Mouse (Mus musculus): Measurements from ENCODE around the gene Ubl5. TPM values are rescaled to one million over a fixed set of nuclear protein-coding genes. Genes with fewer than 3 reads are reported as not detected.

Gene Ubl5
- polyA plus RNA-seq, 1 experiment from 2014 or later = 578 TPM

- no peak for TF ChIP-seq CTCF (IDR thresholded peaks at IDR 0.05; ENCODE audit: low read depth)
- Histone ChIP-seq H3K4me3 (ENCODE audit: low read depth, low read length) (no peak overlapping the region), H3K36me3 (ENCODE audit: control insufficient read depth, insufficient read depth) (no peaks in the 10 kb centered on the region), H3K9me3 (ENCODE audit: control insufficient read depth) (no peaks in the 10 kb centered on the region), H3K9ac (ENCODE audit: low read depth, low read length) (no peak overlapping the region), H3K4me2 (replicated peaks; ENCODE audit: low read depth) (no peak overlapping the region), H3K27me3 (replicated peaks; ENCODE audit: control insufficient read depth, insufficient read depth, low read length) (no peaks in the 10 kb centered on the region), H3K4me1 (replicated peaks; ENCODE audit: control insufficient read depth, insufficient read depth, low read length) (no peaks in the 10 kb centered on the region), H3K27ac (ENCODE audit: low read depth, low read length) (no peak overlapping the region)
- 77% methylated on average over 16 of the region's 16 CpGs for WGBS
- no peak for ATAC-seq
Measured at GRCm38 (mm10) chr9:20672047-20672446, 29.4 kb downstream of the Ubl5 start.

GRCm38 (mm10) chr9:20677892-20678291, 35.2 kb downstream of the Ubl5 start:
- Histone ChIP-seq H3K27ac (ENCODE audit: low read depth, low read length) (no peak overlapping the region), H3K4me1 (replicated peaks; ENCODE audit: control insufficient read depth, insufficient read depth, low read length) (no peaks in the 10 kb centered on the region), H3K4me2 (replicated peaks; ENCODE audit: low read depth) (no peak overlapping the region), H3K36me3 (ENCODE audit: control insufficient read depth, insufficient read depth) (no peaks in the 10 kb centered on the region), H3K4me3 (ENCODE audit: low read depth, low read length) (no peak overlapping the region), H3K9me3 (ENCODE audit: control insufficient read depth) (no peaks in the 10 kb centered on the region), H3K27me3 (replicated peaks; ENCODE audit: control insufficient read depth, insufficient read depth, low read length) (no peaks in the 10 kb centered on the region), H3K9ac (ENCODE audit: low read depth, low read length) (no peak overlapping the region)
- 88% methylated on average over 12 of the region's 12 CpGs for WGBS
- TF ChIP-seq CTCF (IDR thresholded peaks at IDR 0.05; ENCODE audit: low read depth) = no peak
- no peak for ATAC-seq

- WGBS = 82% methylated on average over 9 of the region's 9 CpGs
- H3K27ac ChIP-seq (ENCODE audit: low read depth, low read length) = no peak overlapping the region
- no peak for ATAC-seq
- H3K27me3 ChIP-seq (replicated peaks; ENCODE audit: control insufficient read depth, insufficient read depth, low read length) = no peaks in the 10 kb centered on the region
- TF ChIP-seq CTCF (IDR thresholded peaks at IDR 0.05; ENCODE audit: low read depth) = no peak
- no peaks in the 10 kb centered on the region for H3K36me3 ChIP-seq (ENCODE audit: control insufficient read depth, insufficient read depth)
- no peak overlapping the region for H3K9ac ChIP-seq (ENCODE audit: low read depth, low read length)
- no peak overlapping the region for H3K4me2 ChIP-seq (replicated peaks; ENCODE audit: low read depth)
- H3K9me3 ChIP-seq (ENCODE audit: control insufficient read depth) = no peaks in the 10 kb centered on the region
- no peak overlapping the region for H3K4me3 ChIP-seq (ENCODE audit: low read depth, low read length)
- no peaks in the 10 kb centered on the region for H3K4me1 ChIP-seq (replicated peaks; ENCODE audit: control insufficient read depth, insufficient read depth, low read length)
Measured at GRCm38 (mm10) chr9:20680378-20680958, 37.8 kb downstream of the Ubl5 start.

- no peak for TF ChIP-seq CTCF (IDR thresholded peaks at IDR 0.05; ENCODE audit: low read depth)
- 56% methylated on average over 6 of the region's 7 CpGs for WGBS
- no peak for ATAC-seq
Measured at GRCm38 (mm10) chr9:20681546-20682388, 39.1 kb downstream of the Ubl5 start.

GRCm38 (mm10) chr9:20682389-20682722, 39.7 kb downstream of the Ubl5 start:
- Histone ChIP-seq H3K36me3 (ENCODE audit: control insufficient read depth, insufficient read depth) (no peaks in the 10 kb centered on the region), H3K9me3 (ENCODE audit: control insufficient read depth) (no peaks in the 10 kb centered on the region), H3K9ac (ENCODE audit: low read depth, low read length) (no peak overlapping the region), H3K4me3 (ENCODE audit: low read depth, low read length) (no peak overlapping the region), H3K27me3 (replicated peaks; ENCODE audit: control insufficient read depth, insufficient read depth, low read length) (no peaks in the 10 kb centered on the region), H3K4me2 (replicated peaks; ENCODE audit: low read depth) (no peak overlapping the region), H3K27ac (ENCODE audit: low read depth, low read length) (no peak overlapping the region), H3K4me1 (replicated peaks; ENCODE audit: control insufficient read depth, insufficient read depth, low read length) (no peaks in the 10 kb centered on the region)
- TF ChIP-seq CTCF (IDR thresholded peaks at IDR 0.05; ENCODE audit: low read depth) = no peak
- WGBS = 69% methylated on average over 2 of the region's 2 CpGs
- ATAC-seq = no peak

More at GRCm38 (mm10) chr9:20681546-20682388, 39.1 kb downstream of the Ubl5 start:
- Histone ChIP-seq H3K4me1 (replicated peaks; ENCODE audit: control insufficient read depth, insufficient read depth, low read length) (no peaks in the 10 kb centered on the region), H3K4me2 (replicated peaks; ENCODE audit: low read depth) (no peak overlapping the region), H3K36me3 (ENCODE audit: control insufficient read depth, insufficient read depth) (no peaks in the 10 kb centered on the region), H3K27ac (ENCODE audit: low read depth, low read length) (no peak overlapping the region), H3K4me3 (ENCODE audit: low read depth, low read length) (no peak overlapping the region), H3K27me3 (replicated peaks; ENCODE audit: control insufficient read depth, insufficient read depth, low read length) (no peaks in the 10 kb centered on the region), H3K9ac (ENCODE audit: low read depth, low read length) (no peak overlapping the region), H3K9me3 (ENCODE audit: control insufficient read depth) (no peaks in the 10 kb centered on the region)

- no peak for TF ChIP-seq CTCF (IDR thresholded peaks at IDR 0.05; ENCODE audit: low read depth)
- H3K36me3 ChIP-seq (ENCODE audit: control insufficient read depth, insufficient read depth) = no peaks in the 10 kb centered on the region
- H3K27me3 ChIP-seq (replicated peaks; ENCODE audit: control insufficient read depth, insufficient read depth, low read length) = no peaks in the 10 kb centered on the region
- H3K9ac ChIP-seq (ENCODE audit: low read depth, low read length) = no peak overlapping the region
- no peak overlapping the region for H3K27ac ChIP-seq (ENCODE audit: low read depth, low read length)
- H3K4me3 ChIP-seq (ENCODE audit: low read depth, low read length) = no peak overlapping the region
- ATAC-seq = no peak
- no peaks in the 10 kb centered on the region for H3K9me3 ChIP-seq (ENCODE audit: control insufficient read depth)
- no peak overlapping the region for H3K4me2 ChIP-seq (replicated peaks; ENCODE audit: low read depth)
- WGBS = 58% methylated on average over 17 of the region's 17 CpGs
- no peaks in the 10 kb centered on the region for H3K4me1 ChIP-seq (replicated peaks; ENCODE audit: control insufficient read depth, insufficient read depth, low read length)
Measured at GRCm38 (mm10) chr9:20685081-20685861, 42.6 kb downstream of the Ubl5 start.

Measured in intestine, postnatal 0 days (tissue).